Mouse (Mus musculus) stomach, embryonic 14.5 days (tissue): Measurements from ENCODE around the gene Hist1h2bn. TPM values are rescaled to one million over a fixed set of nuclear protein-coding genes. Genes with fewer than 3 reads are reported as not detected.
"Not testable (repeated sequence)": the region's sequence is repeated elsewhere in the genome, so short reads cannot be mapped to it uniquely, and the experiment has no call there.

ENCODE experiments used
- ATAC-seq: fragments of 200-750 bp; cut with Nextera tagmentation; 2 replicates; pipeline ENCODE4 v1.8.0; 2017; ENCODE audit warnings: low read depth, moderate TSS enrichment; ENCODE audit not compliant: insufficient number of reproducible peaks, insufficient read depth, low FRiP score
- H3K27ac ChIP-seq: fragments of 300-500 bp; sonication (generic); 2 replicates; pipeline ENCODE4 v1.5.1; 2014; ENCODE audit warnings: mild to moderate bottlenecking, low read length, moderate library complexity, mixed read lengths
- H3K27me3 ChIP-seq: fragments of 300-500 bp; sonication (generic); 2 replicates; pipeline ENCODE4 v1.6.1; 2014; ENCODE audit warnings: low read length, control low read depth, mixed read lengths; ENCODE audit not compliant: control insufficient read depth, insufficient read depth
- H3K36me3 ChIP-seq: fragments of 300-500 bp; sonication (generic); 2 replicates; pipeline ENCODE4 v1.6.1; 2014; ENCODE audit warnings: mild to moderate bottlenecking, control low read depth, low read length, moderate library complexity, mixed read lengths; ENCODE audit not compliant: control insufficient read depth, insufficient read depth
- H3K4me1 ChIP-seq: fragments of 300-500 bp; sonication (generic); 2 replicates; pipeline ENCODE4 v1.6.1; 2014; ENCODE audit warnings: low read length, control low read depth, mixed read lengths; ENCODE audit not compliant: control insufficient read depth, insufficient read depth
- H3K4me2 ChIP-seq: fragments of 300-500 bp; sonication (generic); replicated peaks from 2 replicates; pipeline ENCODE4 v1.6.1; 2014; ENCODE audit warnings: low read depth, low read length, control low read depth
- H3K4me3 ChIP-seq: fragments of 300-500 bp; sonication (generic); 2 replicates; pipeline ENCODE4 v1.5.1; 2014; ENCODE audit warnings: low read depth, low read length, control low read depth
- H3K9ac ChIP-seq: fragments of 300-500 bp; sonication (generic); replicated peaks from 2 replicates; pipeline ENCODE4 v1.6.1; 2014; ENCODE audit warnings: low read depth, mild to moderate bottlenecking, control low read depth, low read length, moderate library complexity, mixed read lengths
- H3K9me3 ChIP-seq: fragments of 300-500 bp; sonication (generic); 2 replicates; pipeline ENCODE4 v1.6.1; 2016; ENCODE audit warnings: low read depth, low read length, control low read depth; ENCODE audit not compliant: control insufficient read depth
- WGBS: fragments of 180-500 bp; shearing (Covaris S2); extraction: QIAGEN DNeasy Blood & Tissue Kit; methylation state at CpG from one replicate; pipeline ENCODE4 v1.1.7; 2014; 5-methylcytosine and 5-hydroxymethylcytosine counted together
- polyA plus RNA-seq: library from polyadenylated mRNA; unstranded; fragments of >200 nt; fragmentation: Nextera tagmentation; extraction: Ambion mirVana; gene quantifications from 2 replicates; pipeline ENCODE4 v1.2.1, GENCODE M21; 2014

Hist1h2bn gene
- polyA plus RNA-seq, 1 experiment from 2014 or later: 3.1 TPM

GRCm38 (mm10) chr13:21722373-21722925, 31.5 kb upstream of the Hist1h2bn start:
- no peaks in the 10 kb centered on the region for H3K9me3 ChIP-seq
- H3K36me3 ChIP-seq: no peaks in the 10 kb centered on the region
- WGBS: 2% methylated on average over 11 of the region's 11 CpGs
- H3K27ac ChIP-seq: peak overlapping the region; percentile 89
- peaks cover 13% of the 10 kb centered on the region; the same call in 1 of the 2 replicates for H3K4me1 ChIP-seq
- no peaks in the 10 kb centered on the region for H3K27me3 ChIP-seq
- peak overlapping the region; percentile 36 for H3K4me2 ChIP-seq
- peak; percentile 11; the same call in 1 of the 2 replicates for ATAC-seq
- H3K4me3 ChIP-seq: peak overlapping the region; percentile 25
- H3K9ac ChIP-seq: peak overlapping the region; percentile 30; the same call in 1 of the 2 replicates

GRCm38 (mm10) chr13:21722993-21723836, 30.7 kb upstream of the Hist1h2bn start:
- H3K4me3 ChIP-seq: peak overlapping the region; percentile 25; the same call in 1 of the 2 replicates
- peak overlapping the region; percentile 36 for H3K4me2 ChIP-seq
- H3K4me1 ChIP-seq: peaks cover 13% of the 10 kb centered on the region; the same call in 1 of the 2 replicates
- H3K9me3 ChIP-seq: no peaks in the 10 kb centered on the region
- ATAC-seq: no peak
- H3K36me3 ChIP-seq: no peaks in the 10 kb centered on the region
- H3K27me3 ChIP-seq: no peaks in the 10 kb centered on the region
- H3K27ac ChIP-seq: peak overlapping the region; percentile 89; the same call in 1 of the 2 replicates
- WGBS: 29% methylated on average over 5 of the region's 5 CpGs
- no peak overlapping the region; the same call in 1 of the 2 replicates for H3K9ac ChIP-seq

GRCm38 (mm10) chr13:21727948-21728572, 25.9 kb upstream of the Hist1h2bn start:
- Histone ChIP-seq H3K4me3 (no peak overlapping the region), H3K4me2 (no peak overlapping the region), H3K36me3 (no peaks in the 10 kb centered on the region), H3K4me1 (no peaks in the 10 kb centered on the region; the same call in 1 of the 2 replicates), H3K27me3 (no peaks in the 10 kb centered on the region), H3K9ac (no peak overlapping the region), H3K27ac (no peak overlapping the region), H3K9me3 (no peaks in the 10 kb centered on the region)
- no peak for ATAC-seq
- 35% methylated on average over 11 of the region's 11 CpGs for WGBS

- H3K4me3 ChIP-seq: no peak overlapping the region
- H3K36me3 ChIP-seq: no peaks in the 10 kb centered on the region
- H3K4me1 ChIP-seq: no peaks in the 10 kb centered on the region
- ATAC-seq: no peak
- no peak overlapping the region for H3K9ac ChIP-seq
- H3K27me3 ChIP-seq: no peaks in the 10 kb centered on the region
- no peak overlapping the region for H3K4me2 ChIP-seq
- no peaks in the 10 kb centered on the region for H3K9me3 ChIP-seq
- 64% methylated on average over 1 of the region's 1 CpGs for WGBS
- H3K27ac ChIP-seq: no peak overlapping the region
Measured at GRCm38 (mm10) chr13:21729544-21729943, 24.4 kb upstream of the Hist1h2bn start.

GRCm38 (mm10) chr13:21733466-21733865, 20.5 kb upstream of the Hist1h2bn start:
- 66% methylated on average over 5 of the region's 5 CpGs for WGBS
- Histone ChIP-seq H3K4me3 (no peak overlapping the region), H3K27ac (peak overlapping the region; percentile 98; the same call in 1 of the 2 replicates), H3K4me2 (no peak overlapping the region), H3K9me3 (no peaks in the 10 kb centered on the region), H3K36me3 (no peaks in the 10 kb centered on the region), H3K9ac (no peak overlapping the region), H3K27me3 (no peaks in the 10 kb centered on the region), H3K4me1 (peaks cover 7% of the 10 kb centered on the region; the same call in 1 of the 2 replicates)
- no peak for ATAC-seq

- Histone ChIP-seq H3K27me3 (no peaks in the 10 kb centered on the region), H3K9ac (peak overlapping the region; percentile 61), H3K4me3 (peak overlapping the region; percentile 43), H3K4me2 (peak overlapping the region; percentile 61), H3K4me1 (peaks cover 7% of the 10 kb centered on the region; the same call in 1 of the 2 replicates), H3K9me3 (no peaks in the 10 kb centered on the region), H3K27ac (peak overlapping the region; percentile 98), H3K36me3 (no peaks in the 10 kb centered on the region)
- peak; percentile 80 for ATAC-seq
- under 1% methylated on average over 21 of the region's 21 CpGs for WGBS
Measured at GRCm38 (mm10) chr13:21734010-21734905, 19.7 kb upstream of the Hist1h2bn start.

GRCm38 (mm10) chr13:21734906-21735767, 18.8 kb upstream of the Hist1h2bn start, which contains the start of gene Hist1h4j:
TSS of gene Hist1h4j (plus strand) at chr13:21735064.
- not testable (repeated sequence) for H3K36me3 ChIP-seq, H3K9me3 ChIP-seq, H3K4me1 ChIP-seq, H3K27me3 ChIP-seq
- peak within 1 kb of the TSS; percentile 61 for H3K9ac ChIP-seq
- peak within 1 kb of the TSS; percentile 43 for H3K4me3 ChIP-seq
- WGBS: 1% methylated on average over 39 of the region's 56 CpGs
- H3K27ac ChIP-seq: peak within 1 kb of the TSS; percentile 98
- H3K4me2 ChIP-seq: peak within 1 kb of the TSS; percentile 61
- ATAC-seq: peak; percentile 92
